Mouse (Mus musculus): ENCODE measurements around the gene Gm9376. TPM values are rescaled to one million over a fixed set of nuclear protein-coding genes. Genes with fewer than 3 reads are reported as not detected.
A peak's percentile ranks its signal among the peaks of the same experiment; 100 is the strongest.

Gene Gm9376
- total RNA-seq, 2 experiments from 2014 or later: not detected

DNA sequence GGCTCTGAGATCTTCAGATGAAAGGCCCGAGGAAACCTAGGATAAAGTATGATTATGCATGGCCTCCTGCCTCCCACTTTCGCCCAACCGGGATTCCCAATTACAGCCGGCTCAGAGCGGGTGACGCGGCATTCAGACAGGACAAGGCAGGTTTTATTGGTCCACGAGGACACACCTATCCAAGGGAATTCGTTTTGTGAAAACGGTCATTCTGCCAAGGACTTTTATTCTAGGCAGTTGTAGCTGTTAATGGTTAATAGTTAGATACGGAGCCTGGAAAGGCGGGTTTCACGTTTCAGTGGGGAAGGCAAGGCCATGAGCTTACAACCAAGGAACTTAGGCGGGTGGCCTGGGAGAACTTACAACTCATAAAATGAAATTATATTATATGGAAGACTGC lies 16.2 kb downstream of the Gm9376 start:
- no peak for DNase-seq

DNA sequence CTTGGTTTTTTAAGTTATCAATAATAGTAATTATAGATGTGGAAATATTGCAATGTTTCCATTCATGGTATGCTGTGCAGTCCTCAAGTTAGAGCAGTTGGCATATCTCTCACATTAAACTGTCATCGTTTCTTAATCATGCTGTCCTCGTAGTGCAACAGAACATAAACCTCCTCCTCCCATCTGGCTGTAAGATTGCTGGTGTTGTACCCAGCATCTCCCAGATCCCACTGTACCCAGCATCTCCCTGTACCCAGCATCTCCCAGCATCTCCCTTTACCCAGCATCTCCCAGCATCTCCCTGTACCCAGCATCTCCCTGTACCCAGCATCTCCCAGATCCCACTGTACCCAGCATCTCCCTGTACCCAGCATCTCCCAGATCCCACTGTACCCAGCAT lies 19.3 kb downstream of the Gm9376 start:
- DNase-seq: peak; percentile 7 to 26

DNA sequence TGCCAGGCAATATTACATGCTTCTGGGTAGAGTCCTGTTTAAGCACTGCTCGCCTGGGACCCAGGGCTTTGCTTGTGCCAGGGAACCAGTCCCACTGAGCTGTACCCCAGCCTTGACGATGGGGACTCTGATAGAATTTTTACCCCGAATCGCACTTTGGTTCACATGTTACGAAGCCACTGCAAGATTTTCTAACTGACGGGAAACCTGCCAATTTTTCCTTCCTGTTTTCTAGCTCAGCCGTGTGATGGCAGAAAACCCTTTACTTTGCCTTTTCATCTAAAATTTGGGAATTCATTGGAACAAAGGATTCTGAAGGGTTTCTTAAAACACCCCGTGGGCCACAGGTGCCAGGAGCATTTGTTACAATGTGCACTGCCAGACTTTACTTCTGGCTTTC lies 22.4 kb downstream of the Gm9376 start:
- DNase-seq: no peak

DNA sequence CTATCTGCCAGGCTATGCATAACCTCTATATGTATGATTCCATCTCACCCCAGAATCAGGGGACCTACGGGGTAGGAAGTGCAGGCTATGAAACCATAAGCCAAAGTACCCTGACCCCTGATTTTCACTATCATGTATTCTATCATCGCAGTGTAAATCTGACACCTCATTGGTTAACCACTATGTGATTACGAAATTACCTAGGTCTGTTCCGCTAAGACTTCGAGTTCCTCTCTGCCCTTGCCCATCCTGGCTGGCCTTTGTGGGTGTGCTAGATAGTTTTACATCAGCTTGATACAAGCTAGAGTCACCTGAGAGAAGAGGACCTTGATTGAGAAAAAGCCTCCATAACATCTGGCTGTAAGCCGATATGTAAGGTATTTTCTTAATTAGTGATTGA lies 23.2 kb downstream of the Gm9376 start:
- DNase-seq: no peak

GRCm38 (mm10) chr14:118302606-118303005 lies 35.8 kb downstream of the Gm9376 start:
- no peak for DNase-seq

DNA sequence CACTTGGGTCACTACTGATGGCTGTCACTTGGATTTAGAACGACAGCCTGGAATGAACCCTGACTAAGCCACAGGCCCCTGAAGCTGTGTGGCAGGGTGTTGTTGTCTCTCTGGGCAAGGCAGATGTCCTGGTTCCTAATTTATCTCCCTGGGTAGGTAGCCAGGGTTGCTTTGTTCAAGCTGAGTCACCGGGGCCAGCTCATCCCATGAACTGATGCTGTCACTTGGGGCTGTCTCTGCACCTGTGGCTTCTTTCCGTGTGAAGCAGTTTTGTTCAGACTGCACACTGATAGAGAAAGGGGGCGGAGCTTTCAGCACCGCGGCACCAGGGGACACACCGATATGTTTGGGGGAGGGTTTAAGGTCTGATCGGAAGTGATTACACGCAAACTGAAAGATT lies 37.8 kb downstream of the Gm9376 start:
- DNase-seq: no peak

GRCm38 (mm10) chr14:118305951-118306350 lies 39.2 kb downstream of the Gm9376 start:
- DNase-seq: no peak

DNA sequence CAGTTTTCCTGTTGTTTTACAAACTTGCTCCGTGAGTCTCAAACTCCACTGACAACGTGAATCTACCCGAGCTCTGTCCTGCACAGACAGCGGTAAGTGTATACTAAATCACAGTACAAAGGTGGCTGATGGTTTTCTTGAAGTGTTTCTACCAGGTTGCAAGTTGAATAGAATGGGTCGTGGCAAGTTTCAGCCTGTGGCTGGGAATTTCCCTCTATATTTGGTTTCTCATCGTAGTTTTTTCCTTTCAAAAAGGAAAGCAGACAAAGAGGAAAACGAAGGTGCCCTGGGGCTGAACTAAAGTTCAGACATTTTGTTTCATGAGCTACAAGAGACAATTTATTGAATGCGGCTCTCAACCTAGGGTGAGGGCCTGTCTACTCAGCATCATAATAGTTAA lies 40.3 kb downstream of the Gm9376 start:
- DNase-seq: no peak

- DNase-seq: no peak
Measured at GRCm38 (mm10) chr14:118311703-118312102, 44.9 kb downstream of the Gm9376 start.

GRCm38 (mm10) chr14:118312664-118313063 lies 45.9 kb downstream of the Gm9376 start:
- no peak for DNase-seq

- no peak for DNase-seq
Measured at GRCm38 (mm10) chr14:118313931-118314330, 47.2 kb downstream of the Gm9376 start.

DNA sequence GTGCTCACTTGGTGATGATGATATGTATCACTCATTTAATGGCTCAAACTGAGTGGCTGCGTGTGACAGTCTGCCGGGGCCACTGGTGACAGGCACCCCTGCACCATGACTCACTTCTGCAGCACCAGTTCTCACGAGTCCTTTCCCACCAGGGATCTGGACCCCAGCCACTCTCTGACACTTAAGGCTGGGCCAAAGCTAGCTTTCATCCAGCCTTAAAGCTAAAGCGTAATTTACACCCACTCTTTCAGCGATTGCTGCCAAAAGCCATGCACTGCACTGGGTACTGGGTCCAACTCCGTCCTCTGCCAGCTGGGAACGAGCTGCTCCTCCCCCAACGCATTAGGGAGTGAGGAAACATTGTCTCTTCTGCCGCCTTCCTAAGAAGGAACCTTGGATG lies 50.5 kb downstream of the Gm9376 start:
- no peak for DNase-seq

Small RNA genes within 50 kb of the gene (microRNA-seq; reads per million reads assigned to microRNA genes)
- gene Mir6241: 0 to 1.9 reads per million in 2 experiments

Other genes with a start within 250 kb of the Gm9376 start
- under 1 TPM; 0.46 to 0.52 TPM for gene Dct, start 214.7 kb upstream of the Gm9376 start, total RNA-seq (2021)
- 10 to 100 TPM in 1 of 2 experiments, 1 to 10 TPM in 1; 7.8 to 14.0 TPM for gene Tgds, start 134.2 kb upstream of the Gm9376 start, total RNA-seq (2021)
- 10 to 100 TPM; 25.7 to 26.1 TPM for gene Gpr180, start 129.8 kb upstream of the Gm9376 start, total RNA-seq (2021)
- gene Sox21, start 29.9 kb upstream of the Gm9376 start, total RNA-seq (2021): 10 to 100 TPM; 11.4 to 12.9 TPM

Data from layer of hippocampus, postnatal 36 days (tissue).